Mouse (Mus musculus): Measurements from ENCODE around the gene Camkmt.

GRCm38 (mm10) chr17:85318401-85318800 is 228.0 kb downstream of the Camkmt start:
- no peak for TF ChIP-seq CTCF (IDR thresholded peaks at IDR 0.05; ENCODE audit: borderline replicate concordance, control insufficient read depth, extremely low read depth, insufficient read depth, low read length, poor library complexity)
- no peak for TF ChIP-seq POLR2A (IDR thresholded peaks at IDR 0.05; ENCODE audit: control insufficient read depth, extremely low read depth, insufficient read depth, low read length, poor library complexity)

Measured in thymus, adult 2 months (tissue).